Mouse (Mus musculus): ENCODE results near the gene Rap2a. TPM values are rescaled to one million over a fixed set of nuclear protein-coding genes. Genes with fewer than 3 reads are reported as not detected.

The Rap2a gene
- total RNA-seq, 4 experiments from 2014 or later: 67.6 to 82.7 (median 71.8) TPM

- no peak for DNase-seq (ENCODE audit: low spot score in 2 of 2)
Observed at GRCm38 (mm10) chr14:120539626-120540025, 61.4 kb downstream of the Rap2a start.

- no peak for DNase-seq (ENCODE audit: low spot score in 2 of 2)
Observed at GRCm38 (mm10) chr14:120542445-120542844, 64.2 kb downstream of the Rap2a start.

GRCm38 (mm10) chr14:120542976-120543375 is 64.7 kb downstream of the Rap2a start:
- no peak for DNase-seq (ENCODE audit: low spot score in 2 of 2)

- no peak for DNase-seq (ENCODE audit: low spot score in 2 of 2)
Observed at GRCm38 (mm10) chr14:120543846-120544245, 65.6 kb downstream of the Rap2a start.

GRCm38 (mm10) chr14:120544495-120544894 is 66.3 kb downstream of the Rap2a start:
- DNase-seq (ENCODE audit: low spot score in 2 of 2): no peak

GRCm38 (mm10) chr14:120544946-120545345 is 66.7 kb downstream of the Rap2a start:
- no peak for DNase-seq (ENCODE audit: low spot score in 2 of 2)

Other genes starting within 250 kb of the Rap2a start
- gene Mbnl2, start 202.8 kb upstream of the Rap2a start, total RNA-seq (2022): 100 to 1,000 TPM; 203 to 270 (median 247) TPM